Comparison of ENCODE assay signal across 22 mouse cellular contexts in genomic region chr17:46237480-46237879, GRCm38 (mm10). TPM values are rescaled to one million over a fixed set of nuclear protein-coding genes. Genes with fewer than 3 reads are reported as not detected.
DNase-seq lines count a peak whose midpoint lies in the region; ATAC-seq and TF ChIP-seq lines count a peak whose summit lies in the region.
"Had no signal": no experiment of that assay in that cellular context is flagged by ENCODE, and none has a peak within 500 bp of the region (broad histone marks: within the 10 kb centered on the region; RNA-seq: fewer than 3 reads in every experiment).

No protein-coding gene starts in this region.

- peaks cover 11 to 13% of the 10 kb centered on the region in 2 experiments for H3K4me1 ChIP-seq in liver, embryonic 14.5 days (replicated peaks; ENCODE audit: control insufficient read depth in 2 of 2, insufficient read depth in 2 of 2, low read length in 1 of 2)
- H3K4me1 ChIP-seq in liver, embryonic 11.5 days (replicated peaks; ENCODE audit: control insufficient read depth, insufficient read depth, low read length): peaks cover 5% of the 10 kb centered on the region; the same call in 1 of the 2 replicates
- H3K4me1 ChIP-seq in liver, embryonic 15.5 days (replicated peaks): peaks cover 19% of the 10 kb centered on the region
- no peaks in the 10 kb centered on the region for H3K4me1 ChIP-seq in hindbrain, embryonic 16.5 days (ENCODE audit: control insufficient read depth, insufficient read depth, low read depth, low read length)
- H3K4me1 ChIP-seq: embryonic facial prominence, embryonic 10.5 days; forebrain, embryonic 13.5 days; hindbrain, embryonic 12.5 days had no signal

- no peak for TF ChIP-seq EP300 in liver, embryonic 14.5 days (IDR thresholded peaks at IDR 0.05; ENCODE audit: low read depth)

- 59% methylated on average over 5 of the region's 5 CpGs for WGBS in liver, embryonic 14.5 days (ENCODE audit: insufficient replicate concordance)
- 72% methylated on average over 5 of the region's 5 CpGs for WGBS in liver, embryonic 11.5 days
- WGBS in liver, embryonic 15.5 days (ENCODE audit: insufficient replicate concordance): 60% methylated on average over 5 of the region's 5 CpGs
- WGBS in hindbrain, embryonic 16.5 days: 82% methylated on average over 5 of the region's 5 CpGs

- H3K36me3 ChIP-seq in liver, embryonic 14.5 days (replicated peaks; ENCODE audit: control insufficient read depth, insufficient read depth, low read depth): peaks cover 55% of the 10 kb centered on the region
- H3K36me3 ChIP-seq in liver, embryonic 11.5 days (ENCODE audit: control insufficient read depth, insufficient read depth, low read length): peaks cover 58% of the 10 kb centered on the region
- peaks cover 85% of the 10 kb centered on the region for H3K36me3 ChIP-seq in liver, embryonic 15.5 days (replicated peaks)
- H3K36me3 ChIP-seq in hindbrain, embryonic 16.5 days (ENCODE audit: control insufficient read depth, insufficient read depth, low read length): peaks cover 55% of the 10 kb centered on the region

- no peak overlapping the region for H3K4me2 ChIP-seq in liver, embryonic 14.5 days (ENCODE audit: low read depth)
- no peak overlapping the region for H3K4me2 ChIP-seq in liver, embryonic 11.5 days
- H3K4me2 ChIP-seq in liver, embryonic 15.5 days: no peak overlapping the region
- H3K4me2 ChIP-seq in hindbrain, embryonic 16.5 days (ENCODE audit: low read length): no peak overlapping the region
- H3K4me2 ChIP-seq: forebrain, embryonic 13.5 days; heart, embryonic 13.5 days; hindbrain, embryonic 12.5 days had no signal

- H3K4me3 ChIP-seq in liver, embryonic 14.5 days (ENCODE audit: insufficient read depth in 1 of 2, low read depth in 2 of 2, low read length in 2 of 2): no peak overlapping the region
- H3K4me3 ChIP-seq in liver, embryonic 11.5 days (ENCODE audit: low read depth, low read length): no peak overlapping the region
- H3K4me3 ChIP-seq in liver, embryonic 15.5 days (replicated peaks): no peak overlapping the region
- H3K4me3 ChIP-seq in hindbrain, embryonic 16.5 days (ENCODE audit: low read length): no peak overlapping the region
- H3K4me3 ChIP-seq: embryonic facial prominence, embryonic 10.5 days; forebrain, embryonic 13.5 days; gastrocnemius, adult 2 months; heart, embryonic 13.5 days; hindbrain, embryonic 12.5 days had no signal

- H3K27ac ChIP-seq in liver, embryonic 14.5 days: no peak overlapping the region
- H3K27ac ChIP-seq in liver, embryonic 11.5 days (ENCODE audit: low read depth, low read length): no peak overlapping the region
- peak overlapping the region; percentile 64; the same call in 1 of the 2 replicates for H3K27ac ChIP-seq in liver, embryonic 15.5 days (replicated peaks)
- no peak overlapping the region for H3K27ac ChIP-seq in hindbrain, embryonic 16.5 days (ENCODE audit: low read depth, low read length)
- H3K27ac ChIP-seq: embryonic facial prominence, embryonic 10.5 days; forebrain, embryonic 13.5 days; gastrocnemius, adult 2 months; heart, embryonic 13.5 days; hindbrain, embryonic 12.5 days; hindbrain, postnatal 0 days had no signal

- TF ChIP-seq CTCF in liver, embryonic 14.5 days (IDR thresholded peaks at IDR 0.05; ENCODE audit: low read depth): no peak

- no peaks in the 10 kb centered on the region for H3K27me3 ChIP-seq in liver, embryonic 14.5 days (ENCODE audit: control insufficient read depth, insufficient read depth, low read length)
- no peaks in the 10 kb centered on the region for H3K27me3 ChIP-seq in liver, embryonic 11.5 days (replicated peaks; ENCODE audit: control insufficient read depth, insufficient read depth, low read length)
- no peaks in the 10 kb centered on the region for H3K27me3 ChIP-seq in liver, embryonic 15.5 days
- no peaks in the 10 kb centered on the region for H3K27me3 ChIP-seq in hindbrain, embryonic 16.5 days (replicated peaks; ENCODE audit: control insufficient read depth, insufficient read depth, low read length)
- H3K27me3 ChIP-seq: forebrain, embryonic 13.5 days; hindbrain, embryonic 12.5 days had no signal

- ATAC-seq in liver, embryonic 14.5 days (ENCODE audit: insufficient read depth): 0 out of 2 replicates have a peak, but pooled peaks have one; percentile 8
- ATAC-seq in liver, embryonic 11.5 days (replicated peaks; ENCODE audit: low FRiP score): no peak; the same call in 1 of the 2 replicates
- no peak; the same call in 1 of the 2 replicates for ATAC-seq in liver, embryonic 15.5 days (ENCODE audit: insufficient read depth)
- ATAC-seq in hindbrain, embryonic 16.5 days: no peak
- ATAC-seq: CD4-positive, CD25-positive, alpha-beta regulatory T cell, adult 4 months; forebrain, embryonic 13.5 days; forebrain, postnatal 0 days; hindbrain, postnatal 0 days had no signal

- H3K9me3 ChIP-seq in liver, embryonic 14.5 days (ENCODE audit: control insufficient read depth, low read length): no peaks in the 10 kb centered on the region
- no peaks in the 10 kb centered on the region for H3K9me3 ChIP-seq in liver, embryonic 11.5 days (ENCODE audit: control insufficient read depth, low read length)
- H3K9me3 ChIP-seq in liver, embryonic 15.5 days (replicated peaks): no peaks in the 10 kb centered on the region
- H3K9me3 ChIP-seq in hindbrain, embryonic 16.5 days (ENCODE audit: control insufficient read depth, low read length): no peaks in the 10 kb centered on the region
- H3K9me3 ChIP-seq: embryonic facial prominence, embryonic 10.5 days; forebrain, embryonic 13.5 days; G1E; heart, embryonic 13.5 days; hindbrain, embryonic 12.5 days had no signal

- no peak overlapping the region for H3K9ac ChIP-seq in liver, embryonic 14.5 days (replicated peaks)
- no peak overlapping the region for H3K9ac ChIP-seq in liver, embryonic 11.5 days (ENCODE audit: low read depth, low read length)
- H3K9ac ChIP-seq in liver, embryonic 15.5 days: no peak overlapping the region
- no peak overlapping the region for H3K9ac ChIP-seq in hindbrain, embryonic 16.5 days (ENCODE audit: low read depth, low read length)
- H3K9ac ChIP-seq: forebrain, embryonic 13.5 days; forebrain, postnatal 0 days; hindbrain, embryonic 12.5 days had no signal

- DNase-seq in adrenal gland, adult (ENCODE audit: inconsistent age in 2 of 2, low spot score in 1 of 2): peak; percentile 50 to 91
- DNase-seq in adrenal gland, postnatal 4 days (ENCODE audit: low spot score in 2 of 2): no peak
- no peak for DNase-seq in liver, embryonic 14.5 days (ENCODE audit: low read depth in 3 of 3, low spot score in 3 of 3)
- DNase-seq in liver, embryonic 11.5 days (ENCODE audit: low spot score): no peak
- no peak for DNase-seq in embryo, embryonic 9.5 days (ENCODE audit: extremely low spot score)
- DNase-seq: B cell, adult 2 months; cerebellum, adult 11-12 months; cerebellum, adult 9-10 months; cerebellum, postnatal 25 days; forebrain, postnatal 0 days; gastrocnemius, adult 2 months; gastrocnemius, postnatal 25 days; heart, postnatal 36 days had no signal

RNA-seq across cellular contexts. Expression of gene Polr1c, which starts 10.4 kb away (rescaled TPM):
- total RNA-seq in adrenal gland, postnatal 4 days (2021): 100 to 1,000 TPM; 101 to 108 TPM
- 29.7 and 40.8 TPM in 2 replicates for polyA plus RNA-seq in liver, embryonic 14.5 days (2012; rRNA removed)
- 37.3 and 42.5 TPM in 2 replicates for polyA plus RNA-seq in liver, embryonic 14.5 days (2014; fragmentation: Nextera tagmentation; extraction: Ambion mirVana)
- polyA plus RNA-seq in liver, embryonic 11.5 days (2014; fragmentation: Nextera tagmentation; extraction: Ambion mirVana): 89.3 and 90.4 TPM in 2 replicates
- 29.0 and 30.6 TPM in 2 replicates for polyA plus RNA-seq in liver, embryonic 15.5 days (2015; fragmentation: Nextera tagmentation; extraction: Ambion mirVana)
- polyA plus RNA-seq in hindbrain, embryonic 16.5 days (2015; fragmentation: Nextera tagmentation; extraction: Ambion mirVana): 72.4 and 76.6 TPM in 2 replicates

RNA-seq across cellular contexts. Expression of gene Yipf3, which starts 10.4 kb away (rescaled TPM):
- total RNA-seq in adrenal gland, postnatal 4 days (2021): 100 to 1,000 TPM; 137 to 139 TPM
- polyA plus RNA-seq in liver, embryonic 14.5 days (2012; rRNA removed): 22.4 and 23.2 TPM in 2 replicates
- polyA plus RNA-seq in liver, embryonic 14.5 days (2014; fragmentation: Nextera tagmentation; extraction: Ambion mirVana): 38.1 and 42.5 TPM in 2 replicates
- 65.6 and 76.7 TPM in 2 replicates for polyA plus RNA-seq in liver, embryonic 11.5 days (2014; fragmentation: Nextera tagmentation; extraction: Ambion mirVana)
- polyA plus RNA-seq in liver, embryonic 15.5 days (2015; fragmentation: Nextera tagmentation; extraction: Ambion mirVana): 44.2 and 59.9 TPM in 2 replicates
- 101 and 105 TPM in 2 replicates for polyA plus RNA-seq in hindbrain, embryonic 16.5 days (2015; fragmentation: Nextera tagmentation; extraction: Ambion mirVana)

RNA-seq across cellular contexts. Expression of gene Lrrc73, which starts 15.9 kb away (rescaled TPM):
- total RNA-seq in adrenal gland, postnatal 4 days (2021): 1 to 10 TPM; 6.3 to 7.3 TPM
- polyA plus RNA-seq in liver, embryonic 14.5 days (2012; rRNA removed): 0.11 and 0.17 TPM in 2 replicates
- 0.08 TPM in 1 of 2 replicates, not detected in the other for polyA plus RNA-seq in liver, embryonic 14.5 days (2014; fragmentation: Nextera tagmentation; extraction: Ambion mirVana)
- polyA plus RNA-seq in liver, embryonic 11.5 days (2014; fragmentation: Nextera tagmentation; extraction: Ambion mirVana): 0.34 and 0.62 TPM in 2 replicates
- 0.08 TPM in 1 of 2 replicates, not detected in the other for polyA plus RNA-seq in liver, embryonic 15.5 days (2015; fragmentation: Nextera tagmentation; extraction: Ambion mirVana)
- 19.1 and 23.8 TPM in 2 replicates for polyA plus RNA-seq in hindbrain, embryonic 16.5 days (2015; fragmentation: Nextera tagmentation; extraction: Ambion mirVana)

RNA-seq across cellular contexts. Expression of gene Xpo5, which starts 34.9 kb away (rescaled TPM):
- total RNA-seq in adrenal gland, postnatal 4 days (2021): 10 to 100 TPM; 72.0 to 74.6 TPM
- 12.8 and 15.3 TPM in 2 replicates for polyA plus RNA-seq in liver, embryonic 14.5 days (2012; rRNA removed)
- polyA plus RNA-seq in liver, embryonic 14.5 days (2014; fragmentation: Nextera tagmentation; extraction: Ambion mirVana): 17.9 and 19.1 TPM in 2 replicates
- polyA plus RNA-seq in liver, embryonic 11.5 days (2014; fragmentation: Nextera tagmentation; extraction: Ambion mirVana): 56.4 and 62.8 TPM in 2 replicates
- 14.4 and 15.2 TPM in 2 replicates for polyA plus RNA-seq in liver, embryonic 15.5 days (2015; fragmentation: Nextera tagmentation; extraction: Ambion mirVana)
- polyA plus RNA-seq in hindbrain, embryonic 16.5 days (2015; fragmentation: Nextera tagmentation; extraction: Ambion mirVana): 29.0 and 35.7 TPM in 2 replicates

RNA-seq across cellular contexts. Expression of gene Polh, which starts 35.0 kb away (rescaled TPM):
- total RNA-seq in adrenal gland, postnatal 4 days (2021): 10 to 100 TPM; 34.9 to 36.8 TPM
- 7.7 and 9.7 TPM in 2 replicates for polyA plus RNA-seq in liver, embryonic 14.5 days (2012; rRNA removed)
- polyA plus RNA-seq in liver, embryonic 14.5 days (2014; fragmentation: Nextera tagmentation; extraction: Ambion mirVana): 7.8 and 9.5 TPM in 2 replicates
- polyA plus RNA-seq in liver, embryonic 11.5 days (2014; fragmentation: Nextera tagmentation; extraction: Ambion mirVana): 20.9 and 22.3 TPM in 2 replicates
- 15.8 and 17.1 TPM in 2 replicates for polyA plus RNA-seq in liver, embryonic 15.5 days (2015; fragmentation: Nextera tagmentation; extraction: Ambion mirVana)
- 6.2 and 8.4 TPM in 2 replicates for polyA plus RNA-seq in hindbrain, embryonic 16.5 days (2015; fragmentation: Nextera tagmentation; extraction: Ambion mirVana)

Comparison
In these comparisons a context has a peak if more than half of its experiments do, and no peak if none do; other contexts are left out.
1. DNase-seq: peak in adrenal gland, adult (2 of 2); none in adrenal gland, postnatal 4 days (0 of 2), liver, embryonic 14.5 days (0 of 3), liver, embryonic 11.5 days (single experiment) and embryo, embryonic 9.5 days (single experiment).
2. RNA of gene Lrrc73, which starts 15.9 kb away (polyA plus RNA-seq): 19.1 to 23.8 TPM in hindbrain, embryonic 16.5 days; 0.34 to 0.62 TPM in liver, embryonic 11.5 days, 0.08 to 0.17 TPM in liver, embryonic 14.5 days and 0.08 TPM in liver, embryonic 15.5 days; every median in the first group is over 10 times any median in the second.